ENCODE assay signal across 10 mouse cellular contexts in the genomic region with DNA sequence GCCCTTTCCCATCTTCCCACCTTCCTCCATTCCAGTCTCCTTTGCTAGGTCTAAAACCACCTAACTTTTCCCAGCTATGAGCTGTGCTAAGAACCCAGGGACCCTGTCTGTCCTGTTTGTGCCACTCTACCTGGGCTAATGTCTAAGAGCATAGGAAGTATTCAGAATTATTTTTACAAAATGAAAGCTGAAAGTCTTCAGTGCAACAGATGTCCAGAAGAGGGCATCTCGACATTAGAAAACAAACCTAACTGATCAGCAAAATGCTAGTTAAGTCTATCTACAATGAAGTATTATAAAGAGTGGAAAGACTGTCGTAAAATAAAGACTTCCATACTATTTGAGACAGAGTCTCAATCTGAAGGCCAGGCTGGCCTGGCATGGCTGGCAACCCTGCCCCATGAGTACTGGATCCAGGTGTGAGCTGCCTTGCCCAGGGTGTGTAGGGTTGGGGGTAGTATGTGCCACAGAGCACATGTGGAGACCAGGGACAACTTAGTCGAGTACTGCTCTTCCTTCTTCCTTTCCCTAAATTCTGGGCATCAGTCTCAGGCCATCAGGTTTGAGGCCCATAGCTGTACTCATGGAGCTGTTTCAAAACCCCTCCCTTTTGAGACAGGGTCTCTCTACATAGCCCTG. TPM values are rescaled to one million over a fixed set of nuclear protein-coding genes. Genes with fewer than 3 reads are reported as not detected.
DNase-seq lines count a peak whose midpoint lies in the region; ATAC-seq lines count a peak whose summit lies in the region.
"Had no signal": no experiment of that assay in that cellular context is flagged by ENCODE, and none has a peak within 500 bp of the region (broad histone marks: within the 10 kb centered on the region; RNA-seq: fewer than 3 reads in every experiment).

No protein-coding gene starts in this region.

- no peak overlapping the region for H3K9ac ChIP-seq in embryonic facial prominence, embryonic 11.5 days (replicated peaks; ENCODE audit: low read length)
- H3K9ac ChIP-seq in midbrain, embryonic 13.5 days (replicated peaks), result no peak overlapping the region
- H3K9ac ChIP-seq in forebrain, embryonic 16.5 days (replicated peaks; ENCODE audit: low read depth, low read length), result no peak overlapping the region
- H3K9ac ChIP-seq: heart, embryonic 13.5 days; midbrain, embryonic 12.5 days had no signal

- H3K9me3 ChIP-seq in embryonic facial prominence, embryonic 11.5 days (replicated peaks; ENCODE audit: control insufficient read depth, low read length), result no peaks in the 10 kb centered on the region
- no peaks in the 10 kb centered on the region for H3K9me3 ChIP-seq in embryonic facial prominence, embryonic 10.5 days
- H3K9me3 ChIP-seq in midbrain, embryonic 13.5 days, result no peaks in the 10 kb centered on the region
- H3K9me3 ChIP-seq in midbrain, embryonic 10.5 days (replicated peaks), result no peaks in the 10 kb centered on the region
- no peaks in the 10 kb centered on the region for H3K9me3 ChIP-seq in forebrain, embryonic 16.5 days (ENCODE audit: control insufficient read depth, low read length)
- H3K9me3 ChIP-seq: heart, embryonic 13.5 days; midbrain, embryonic 12.5 days had no signal

- H3K4me1 ChIP-seq in embryonic facial prominence, embryonic 11.5 days (ENCODE audit: control insufficient read depth, insufficient read depth, low read length), result no peaks in the 10 kb centered on the region
- H3K4me1 ChIP-seq in embryonic facial prominence, embryonic 10.5 days, result peaks cover under 1% of the 10 kb centered on the region; the same call in 1 of the 2 replicates
- H3K4me1 ChIP-seq in midbrain, embryonic 13.5 days (replicated peaks), result no peaks in the 10 kb centered on the region
- H3K4me1 ChIP-seq in midbrain, embryonic 10.5 days, result no peaks in the 10 kb centered on the region
- H3K4me1 ChIP-seq in forebrain, embryonic 16.5 days (replicated peaks; ENCODE audit: control insufficient read depth, insufficient read depth, low read length), result no peaks in the 10 kb centered on the region
- H3K4me1 ChIP-seq: midbrain, embryonic 12.5 days had no signal

- WGBS in embryonic facial prominence, embryonic 11.5 days, result 55% methylated on average over 3 of the region's 3 CpGs
- 61% methylated on average over 3 of the region's 3 CpGs for WGBS in embryonic facial prominence, embryonic 10.5 days
- WGBS in midbrain, embryonic 13.5 days, result 64% methylated on average over 3 of the region's 3 CpGs
- 73% methylated on average over 3 of the region's 3 CpGs for WGBS in midbrain, embryonic 10.5 days
- WGBS in forebrain, embryonic 16.5 days, result 52% methylated on average over 3 of the region's 3 CpGs

- no peak overlapping the region for H3K4me3 ChIP-seq in embryonic facial prominence, embryonic 11.5 days (ENCODE audit: low read depth, low read length)
- no peak overlapping the region for H3K4me3 ChIP-seq in embryonic facial prominence, embryonic 10.5 days
- H3K4me3 ChIP-seq in midbrain, embryonic 13.5 days (replicated peaks), result no peak overlapping the region
- H3K4me3 ChIP-seq in midbrain, embryonic 10.5 days, result no peak overlapping the region
- H3K4me3 ChIP-seq in forebrain, embryonic 16.5 days (replicated peaks; ENCODE audit: low read length), result no peak overlapping the region
- H3K4me3 ChIP-seq: heart, embryonic 13.5 days; midbrain, embryonic 12.5 days had no signal

- H3K36me3 ChIP-seq in embryonic facial prominence, embryonic 11.5 days (replicated peaks; ENCODE audit: control insufficient read depth, insufficient read depth, low read depth, low read length), result no peaks in the 10 kb centered on the region
- no peaks in the 10 kb centered on the region for H3K36me3 ChIP-seq in embryonic facial prominence, embryonic 10.5 days (replicated peaks)
- H3K36me3 ChIP-seq in midbrain, embryonic 13.5 days, result no peaks in the 10 kb centered on the region
- H3K36me3 ChIP-seq in midbrain, embryonic 10.5 days, result no peaks in the 10 kb centered on the region
- H3K36me3 ChIP-seq in forebrain, embryonic 16.5 days (ENCODE audit: control insufficient read depth, insufficient read depth), result no peaks in the 10 kb centered on the region
- H3K36me3 ChIP-seq: midbrain, embryonic 12.5 days had no signal

- H3K4me2 ChIP-seq in embryonic facial prominence, embryonic 11.5 days (ENCODE audit: low read depth, low read length), result no peak overlapping the region
- no peak overlapping the region for H3K4me2 ChIP-seq in midbrain, embryonic 13.5 days (replicated peaks)
- H3K4me2 ChIP-seq in forebrain, embryonic 16.5 days (ENCODE audit: low read length), result no peak overlapping the region
- H3K4me2 ChIP-seq: heart, embryonic 13.5 days; midbrain, embryonic 12.5 days had no signal

- peak; percentile 62 for DNase-seq in embryonic facial prominence, embryonic 11.5 days (ENCODE audit: low spot score)
- no peak for DNase-seq in embryonic facial prominence, embryonic 10.5 days (ENCODE audit: low spot score)
- DNase-seq in midbrain, embryonic 10.5 days (ENCODE audit: low spot score), result no peak
- peak; percentile 35 for DNase-seq in lung, postnatal 14 days
- DNase-seq in right cerebral cortex, postnatal 10 days (ENCODE audit: low spot score in 2 of 2), result no peak
- no peak for DNase-seq in left cerebral cortex, postnatal 36 days (ENCODE audit: low spot score in 2 of 2)

- H3K27me3 ChIP-seq in embryonic facial prominence, embryonic 11.5 days (ENCODE audit: control insufficient read depth, insufficient read depth, low read length), result no peaks in the 10 kb centered on the region
- no peaks in the 10 kb centered on the region for H3K27me3 ChIP-seq in embryonic facial prominence, embryonic 10.5 days (replicated peaks; ENCODE audit: low read depth, poor library complexity, severe bottlenecking)
- no peaks in the 10 kb centered on the region for H3K27me3 ChIP-seq in midbrain, embryonic 13.5 days
- no peaks in the 10 kb centered on the region for H3K27me3 ChIP-seq in midbrain, embryonic 10.5 days (ENCODE audit: low read depth, poor library complexity, severe bottlenecking)
- no peaks in the 10 kb centered on the region for H3K27me3 ChIP-seq in forebrain, embryonic 16.5 days (replicated peaks; ENCODE audit: control insufficient read depth, insufficient read depth, low read length)
- H3K27me3 ChIP-seq: heart, embryonic 13.5 days; midbrain, embryonic 12.5 days had no signal

- intact Hi-C loops in left cerebral cortex, postnatal 36 days (cut with DNase I), result loop anchor here (1.0 kb wide), 1 partner anchor 159 kb away; no protein-coding TSS in a partner anchor

- ATAC-seq in embryonic facial prominence, embryonic 11.5 days (replicated peaks; ENCODE audit: insufficient number of reproducible peaks, low FRiP score, low TSS enrichment, low read depth), result no peak; the same call in 1 of the 2 replicates
- peak; percentile 71; the same call in 1 of the 2 replicates for ATAC-seq in midbrain, embryonic 13.5 days
- ATAC-seq in forebrain, embryonic 16.5 days, result peak; percentile 33

- H3K27ac ChIP-seq in embryonic facial prominence, embryonic 11.5 days (replicated peaks; ENCODE audit: low read depth, low read length), result no peak overlapping the region
- H3K27ac ChIP-seq in embryonic facial prominence, embryonic 10.5 days (replicated peaks), result no peak overlapping the region
- no peak overlapping the region for H3K27ac ChIP-seq in midbrain, embryonic 13.5 days
- H3K27ac ChIP-seq in midbrain, embryonic 10.5 days (replicated peaks), result no peak overlapping the region
- H3K27ac ChIP-seq in forebrain, embryonic 16.5 days (ENCODE audit: low read length), result no peak overlapping the region
- H3K27ac ChIP-seq: heart, embryonic 13.5 days; midbrain, embryonic 12.5 days had no signal

RNA-seq across cellular contexts. Expression of gene Mfsd4b1, which starts 28.3 kb away (rescaled TPM):
- polyA plus RNA-seq in embryonic facial prominence, embryonic 11.5 days (2014; fragmentation: Nextera tagmentation; extraction: Ambion mirVana), result not detected in 2 replicates
- polyA plus RNA-seq in embryonic facial prominence, embryonic 10.5 days (2016; fragmentation: Nextera tagmentation; extraction: Ambion mirVana), result 0.05 and 0.22 TPM in 2 replicates
- 0.36 and 0.46 TPM in 2 replicates for polyA plus RNA-seq in midbrain, embryonic 13.5 days (2015; fragmentation: Nextera tagmentation; extraction: Ambion mirVana)
- not detected in 2 replicates for polyA plus RNA-seq in midbrain, embryonic 10.5 days (2016; fragmentation: Nextera tagmentation; extraction: Ambion mirVana)
- 0.09 and 0.32 TPM in 2 replicates for polyA plus RNA-seq in forebrain, embryonic 16.5 days (2015; fragmentation: Nextera tagmentation; extraction: Ambion mirVana)
- under 1 TPM; 0.57 to 0.79 TPM for total RNA-seq in left cerebral cortex, postnatal 36 days (2021)
- polyA plus RNA-seq: midbrain, embryonic 12.5 days had no signal

Comparison
In these comparisons a context has a peak if more than half of its experiments do, and no peak if none do; other contexts are left out.
1. DNase-seq: peak in embryonic facial prominence, embryonic 11.5 days (single experiment) and lung, postnatal 14 days (single experiment); none in embryonic facial prominence, embryonic 10.5 days (single experiment), midbrain, embryonic 10.5 days (single experiment), right cerebral cortex, postnatal 10 days (0 of 2) and left cerebral cortex, postnatal 36 days (0 of 2).